In genomic region chr7:24964897-24965535, GRCm38 (mm10) we compare ENCODE assay signal across 8 mouse cellular contexts. TPM values are rescaled to one million over a fixed set of nuclear protein-coding genes. Genes with fewer than 3 reads are reported as not detected.
DNase-seq lines count a peak whose midpoint lies in the region; TF ChIP-seq lines count a peak whose summit lies in the region.
"Had no signal": no experiment of that assay in that cellular context is flagged by ENCODE, and none has a peak within 500 bp of the region (broad histone marks: within the 10 kb centered on the region; RNA-seq: fewer than 3 reads in every experiment).

No protein-coding gene starts in this region.

- no peaks in the 10 kb centered on the region for H3K9me3 ChIP-seq in forebrain, embryonic 10.5 days
- H3K9me3 ChIP-seq in hindbrain, embryonic 10.5 days = no peaks in the 10 kb centered on the region
- no peaks in the 10 kb centered on the region for H3K9me3 ChIP-seq in megakaryocyte, embryonic 14.5 days
- H3K9me3 ChIP-seq: limb, embryonic 13.5 days had no signal

- peaks cover 9% of the 10 kb centered on the region; the same call in 1 of the 2 replicates for H3K4me1 ChIP-seq in forebrain, embryonic 10.5 days
- peaks cover 10% of the 10 kb centered on the region; the same call in 1 of the 2 replicates for H3K4me1 ChIP-seq in hindbrain, embryonic 10.5 days (replicated peaks)
- H3K4me1 ChIP-seq in megakaryocyte, embryonic 14.5 days = peaks cover 34% of the 10 kb centered on the region

- TF ChIP-seq POLR2A in brain, embryonic 14.5 days (IDR thresholded peaks at IDR 0.05; ENCODE audit: borderline replicate concordance, extremely low read depth, insufficient read depth, insufficient read length, poor library complexity, severe bottlenecking) = no peak

- no peak overlapping the region for H3K4me3 ChIP-seq in forebrain, embryonic 10.5 days
- H3K4me3 ChIP-seq in hindbrain, embryonic 10.5 days = no peak overlapping the region
- H3K4me3 ChIP-seq in megakaryocyte, embryonic 14.5 days (replicated peaks) = peak overlapping the region; percentile 44
- H3K4me3 ChIP-seq: limb, embryonic 13.5 days had no signal

- H3K27ac ChIP-seq in forebrain, embryonic 10.5 days = no peak overlapping the region
- H3K27ac ChIP-seq in hindbrain, embryonic 10.5 days = no peak overlapping the region; the same call in 1 of the 2 replicates
- H3K27ac ChIP-seq: limb, embryonic 13.5 days had no signal

- H3K27me3 ChIP-seq in forebrain, embryonic 10.5 days (ENCODE audit: poor library complexity, severe bottlenecking) = no peaks in the 10 kb centered on the region
- no peaks in the 10 kb centered on the region for H3K27me3 ChIP-seq in hindbrain, embryonic 10.5 days (ENCODE audit: insufficient read depth, poor library complexity, severe bottlenecking)
- peaks cover 12% of the 10 kb centered on the region for H3K27me3 ChIP-seq in megakaryocyte, embryonic 14.5 days (replicated peaks)
- H3K27me3 ChIP-seq: limb, embryonic 13.5 days had no signal

- DNase-seq in MN1 (ENCODE audit: low spot score) = peak; percentile 87
- DNase-seq in brain, embryonic 14.5 days (ENCODE audit: low read depth) = peak; percentile 75
- DNase-seq in forebrain, embryonic 10.5 days (ENCODE audit: extremely low spot score, low spot score) = peak; percentile 79
- peak; percentile 88 for DNase-seq in hindbrain, embryonic 10.5 days (ENCODE audit: low spot score)
- DNase-seq in layer of hippocampus, adult 9-11 months = peak; percentile 70
- peak; percentile 92 for DNase-seq in right cerebral cortex, postnatal 4 days

- H3K36me3 ChIP-seq in forebrain, embryonic 10.5 days (replicated peaks) = no peaks in the 10 kb centered on the region
- no peaks in the 10 kb centered on the region; the same call in 1 of the 2 replicates for H3K36me3 ChIP-seq in hindbrain, embryonic 10.5 days
- peaks cover 15% of the 10 kb centered on the region for H3K36me3 ChIP-seq in megakaryocyte, embryonic 14.5 days (replicated peaks; ENCODE audit: low read length)

- WGBS in forebrain, embryonic 10.5 days = 16% methylated on average over 5 of the region's 5 CpGs
- WGBS in hindbrain, embryonic 10.5 days = 16% methylated on average over 5 of the region's 5 CpGs

- TF ChIP-seq CTCF in brain, embryonic 14.5 days (IDR thresholded peaks at IDR 0.05; ENCODE audit: borderline replicate concordance, extremely low read depth, insufficient read depth, insufficient read length) = peak; percentile 81

RNA-seq across cellular contexts. Expression of gene Rabac1, which starts 7.5 kb away (rescaled TPM):
- polyA plus RNA-seq in brain, embryonic 14.5 days (2012; rRNA removed) = 244 and 306 TPM in 2 replicates
- 73.1 and 73.7 TPM in 2 replicates for polyA plus RNA-seq in forebrain, embryonic 10.5 days (2016; fragmentation: Nextera tagmentation; extraction: Ambion mirVana)
- polyA plus RNA-seq in hindbrain, embryonic 10.5 days (2016; fragmentation: Nextera tagmentation; extraction: Ambion mirVana) = 98.4 and 126 TPM in 2 replicates
- polyA plus RNA-seq in megakaryocyte, embryonic 14.5 days (2012; ENCODE audit: insufficient read depth, low replicate concordance) = 475 and 509 TPM in 2 replicates

RNA-seq across cellular contexts. Expression of gene Gm4881, which starts 20.7 kb away (rescaled TPM):
- polyA plus RNA-seq in brain, embryonic 14.5 days (2012; rRNA removed) = 5.9 and 11.2 TPM in 2 replicates
- not detected in 2 replicates for polyA plus RNA-seq in forebrain, embryonic 10.5 days (2016; fragmentation: Nextera tagmentation; extraction: Ambion mirVana)
- 0.42 and 2.7 TPM in 2 replicates for polyA plus RNA-seq in hindbrain, embryonic 10.5 days (2016; fragmentation: Nextera tagmentation; extraction: Ambion mirVana)
- 0.37 TPM in 1 of 2 replicates, not detected in the other for polyA plus RNA-seq in megakaryocyte, embryonic 14.5 days (2012; ENCODE audit: insufficient read depth, low replicate concordance)
- polyA plus RNA-seq: limb, embryonic 13.5 days had no signal

RNA-seq across cellular contexts. Expression of gene Atp1a3, which starts 40.7 kb away (rescaled TPM):
- polyA plus RNA-seq in brain, embryonic 14.5 days (2012; rRNA removed) = 160 and 331 TPM in 2 replicates
- polyA plus RNA-seq in forebrain, embryonic 10.5 days (2016; fragmentation: Nextera tagmentation; extraction: Ambion mirVana) = 6.8 and 9.1 TPM in 2 replicates
- polyA plus RNA-seq in hindbrain, embryonic 10.5 days (2016; fragmentation: Nextera tagmentation; extraction: Ambion mirVana) = 11.8 and 45.9 TPM in 2 replicates
- 7.5 and 25.7 TPM in 2 replicates for polyA plus RNA-seq in megakaryocyte, embryonic 14.5 days (2012; ENCODE audit: insufficient read depth, low replicate concordance)
